Mouse (Mus musculus): Measurements from ENCODE around the gene Tspan33. TPM values are rescaled to one million over a fixed set of nuclear protein-coding genes. Genes with fewer than 3 reads are reported as not detected.

Gene Tspan33
- polyA plus RNA-seq, 1 experiment from 2014 or later: 18.5 TPM

DNA sequence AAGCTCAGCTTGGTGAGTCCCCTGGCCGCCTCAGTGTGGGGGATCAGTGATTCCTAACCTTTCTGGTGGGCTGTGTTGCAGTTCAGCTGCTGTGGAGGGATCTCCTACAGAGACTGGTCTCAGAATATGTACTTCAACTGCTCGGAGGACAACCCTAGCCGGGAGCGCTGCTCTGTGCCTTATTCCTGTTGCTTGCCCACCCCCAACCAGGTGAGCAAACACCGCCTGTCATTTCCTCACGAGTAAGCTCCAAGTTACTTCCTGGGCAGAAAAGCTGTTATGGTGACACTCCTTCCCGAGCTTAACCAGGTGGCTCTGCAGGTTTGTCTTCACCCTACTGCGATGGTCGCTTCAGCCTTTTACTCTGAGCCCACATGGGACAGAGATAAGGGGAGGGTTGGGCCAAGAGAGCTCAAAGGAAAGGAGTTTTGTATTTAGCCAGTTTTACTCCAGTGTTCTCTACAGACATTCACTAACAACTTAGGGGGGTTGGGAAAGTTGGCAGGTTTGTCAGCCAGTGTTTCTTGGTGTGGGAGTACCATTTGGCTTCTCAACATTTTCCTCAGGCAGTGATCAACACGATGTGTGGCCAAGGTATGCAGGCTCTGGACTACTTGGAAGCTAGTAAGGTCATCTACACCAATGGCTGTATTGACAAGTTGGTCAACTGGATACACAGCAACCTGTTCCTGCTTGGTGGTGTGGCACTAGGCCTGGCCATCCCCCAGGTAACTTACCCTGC, 22.8 kb downstream of the Tspan33 start:
- H3K4me1 ChIP-seq (ENCODE audit: insufficient read depth, low read length): peaks cover 20% of the 10 kb centered on the region
- no peaks in the 10 kb centered on the region for H3K36me3 ChIP-seq (ENCODE audit: insufficient read depth, low read length)
- H3K27me3 ChIP-seq (ENCODE audit: insufficient read depth, low read length): no peaks in the 10 kb centered on the region
- 69% methylated on average over 10 of the region's 10 CpGs for WGBS
- no peaks in the 10 kb centered on the region for H3K9me3 ChIP-seq (ENCODE audit: low read length)
- H3K27ac ChIP-seq (ENCODE audit: low read length): no peak overlapping the region
- no peak for ATAC-seq (ENCODE audit: low FRiP score, low TSS enrichment)
- no peak overlapping the region for H3K4me3 ChIP-seq (ENCODE audit: low read length)
- H3K4me2 ChIP-seq (replicated peaks; ENCODE audit: low read depth, low read length): no peak overlapping the region
- H3K9ac ChIP-seq (replicated peaks; ENCODE audit: low read length): no peak overlapping the region

DNA sequence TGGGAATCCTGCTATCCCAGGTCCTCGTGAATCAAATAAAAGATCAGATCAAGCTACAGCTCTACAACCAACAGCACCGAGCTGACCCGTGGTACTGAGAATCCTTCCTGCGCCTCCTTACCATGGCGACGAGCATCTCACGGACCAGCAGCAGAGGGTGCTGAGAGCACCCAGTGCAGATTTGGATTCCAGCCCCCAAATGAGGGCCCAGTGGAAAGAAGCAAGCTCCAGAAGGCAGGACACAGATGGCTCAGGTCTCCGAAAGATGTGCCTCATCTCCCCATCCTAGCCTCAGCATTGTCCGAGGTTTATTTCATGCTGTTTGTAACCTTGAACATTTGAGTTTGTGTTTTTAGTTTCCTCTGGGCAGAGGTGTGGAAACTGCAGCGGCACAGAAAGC, 23.5 kb downstream of the Tspan33 start:
- 61% methylated on average over 10 of the region's 10 CpGs for WGBS
- no peak overlapping the region for H3K4me2 ChIP-seq (replicated peaks; ENCODE audit: low read depth, low read length)
- H3K9ac ChIP-seq (replicated peaks; ENCODE audit: low read length): no peak overlapping the region

GRCm38 (mm10) chr6:29717952-29718521, 24.0 kb downstream of the Tspan33 start:
- WGBS: 15% methylated on average over 14 of the region's 14 CpGs
- no peaks in the 10 kb centered on the region for H3K9me3 ChIP-seq (ENCODE audit: low read length)
- peak; percentile 57; the same call in 1 of the 2 replicates for ATAC-seq (ENCODE audit: low FRiP score, low TSS enrichment)
- H3K27me3 ChIP-seq (ENCODE audit: insufficient read depth, low read length): no peaks in the 10 kb centered on the region
- H3K36me3 ChIP-seq (ENCODE audit: insufficient read depth, low read length): no peaks in the 10 kb centered on the region
- H3K4me3 ChIP-seq (ENCODE audit: low read length): no peak overlapping the region
- peaks cover 20% of the 10 kb centered on the region for H3K4me1 ChIP-seq (ENCODE audit: insufficient read depth, low read length)
- H3K27ac ChIP-seq (ENCODE audit: low read length): no peak overlapping the region
- no peak overlapping the region for H3K9ac ChIP-seq (replicated peaks; ENCODE audit: low read length)
- H3K4me2 ChIP-seq (replicated peaks; ENCODE audit: low read depth, low read length): peak overlapping the region; percentile 26

More for the DNA sequence above, 23.5 kb downstream of the Tspan33 start:
- H3K9me3 ChIP-seq (ENCODE audit: low read length): no peaks in the 10 kb centered on the region
- ATAC-seq (ENCODE audit: low FRiP score, low TSS enrichment): no peak
- no peak overlapping the region for H3K4me3 ChIP-seq (ENCODE audit: low read length)
- H3K27me3 ChIP-seq (ENCODE audit: insufficient read depth, low read length): no peaks in the 10 kb centered on the region
- H3K27ac ChIP-seq (ENCODE audit: low read length): no peak overlapping the region
- H3K36me3 ChIP-seq (ENCODE audit: insufficient read depth, low read length): no peaks in the 10 kb centered on the region
- peaks cover 20% of the 10 kb centered on the region for H3K4me1 ChIP-seq (ENCODE audit: insufficient read depth, low read length)

- Histone ChIP-seq H3K9ac (replicated peaks; ENCODE audit: low read length) (peak overlapping the region; percentile 62), H3K4me3 (ENCODE audit: low read length) (peak overlapping the region; percentile 45), H3K27me3 (ENCODE audit: insufficient read depth, low read length) (no peaks in the 10 kb centered on the region), H3K27ac (ENCODE audit: low read length) (peak overlapping the region; percentile 48; the same call in 1 of the 2 replicates), H3K9me3 (ENCODE audit: low read length) (no peaks in the 10 kb centered on the region), H3K4me1 (ENCODE audit: insufficient read depth, low read length) (peaks cover 20% of the 10 kb centered on the region), H3K36me3 (ENCODE audit: insufficient read depth, low read length) (no peaks in the 10 kb centered on the region), H3K4me2 (replicated peaks; ENCODE audit: low read depth, low read length) (peak overlapping the region; percentile 64)
- WGBS: 3% methylated on average over 15 of the region's 15 CpGs
- ATAC-seq (ENCODE audit: low FRiP score, low TSS enrichment): peak; percentile 80
Observed at GRCm38 (mm10) chr6:29718894-29719329, 24.9 kb downstream of the Tspan33 start.

DNA sequence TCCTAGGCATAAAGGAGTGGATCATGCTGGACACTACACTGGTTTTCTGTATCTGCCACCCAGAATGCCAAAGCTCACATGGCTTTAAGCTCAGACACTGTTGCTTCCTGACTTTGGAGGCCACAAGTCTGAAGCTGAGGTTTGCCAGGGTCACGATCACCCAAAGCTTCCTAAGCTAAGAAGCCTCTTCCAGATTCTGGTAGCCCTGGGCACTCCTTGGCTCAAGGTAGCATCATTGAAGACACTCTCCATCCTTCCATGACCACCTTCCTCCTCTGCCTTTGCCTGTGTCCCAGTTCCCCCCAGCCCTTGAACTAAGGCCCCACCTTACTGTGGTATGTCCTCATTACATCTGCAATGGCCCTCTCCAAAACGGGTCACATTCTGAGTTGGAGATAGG, 27.9 kb downstream of the Tspan33 start:
- 70% methylated on average over 2 of the region's 2 CpGs for WGBS

GRCm38 (mm10) chr6:29726576-29727200, 32.7 kb downstream of the Tspan33 start:
- 58% methylated on average over 1 of the region's 1 CpGs for WGBS

More for the DNA sequence above, 27.9 kb downstream of the Tspan33 start:
- no peak overlapping the region for H3K4me3 ChIP-seq (ENCODE audit: low read length)
- no peak overlapping the region for H3K9ac ChIP-seq (replicated peaks; ENCODE audit: low read length)
- ATAC-seq (ENCODE audit: low FRiP score, low TSS enrichment): no peak
- H3K9me3 ChIP-seq (ENCODE audit: low read length): no peaks in the 10 kb centered on the region
- H3K27me3 ChIP-seq (ENCODE audit: insufficient read depth, low read length): no peaks in the 10 kb centered on the region
- H3K4me2 ChIP-seq (replicated peaks; ENCODE audit: low read depth, low read length): no peak overlapping the region
- peaks cover 20% of the 10 kb centered on the region for H3K4me1 ChIP-seq (ENCODE audit: insufficient read depth, low read length)
- H3K27ac ChIP-seq (ENCODE audit: low read length): no peak overlapping the region
- H3K36me3 ChIP-seq (ENCODE audit: insufficient read depth, low read length): no peaks in the 10 kb centered on the region

DNA sequence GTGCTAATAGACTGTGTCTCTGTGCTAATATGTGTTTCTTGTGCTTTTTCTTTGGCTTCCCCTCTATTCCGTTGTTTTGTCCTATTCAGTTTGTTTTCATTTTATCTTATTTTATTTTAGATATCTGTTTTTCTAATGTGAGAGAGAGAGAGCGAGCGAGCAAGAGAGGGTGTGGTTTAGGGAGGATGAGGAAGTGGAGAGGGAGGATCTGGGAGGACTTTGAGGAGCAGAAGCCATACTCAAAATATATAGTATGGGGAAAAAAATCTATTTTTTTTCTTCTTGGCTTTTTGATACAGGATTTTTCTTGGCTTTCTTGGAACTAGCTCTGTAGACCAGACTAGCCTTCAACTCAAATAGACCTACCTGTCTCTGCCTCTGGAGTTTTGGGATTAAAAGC, 34.0 kb downstream of the Tspan33 start:
- no peaks in the 10 kb centered on the region for H3K36me3 ChIP-seq (ENCODE audit: insufficient read depth, low read length)
- no peaks in the 10 kb centered on the region for H3K9me3 ChIP-seq (ENCODE audit: low read length)
- H3K27me3 ChIP-seq (ENCODE audit: insufficient read depth, low read length): no peaks in the 10 kb centered on the region
- no peaks in the 10 kb centered on the region for H3K4me1 ChIP-seq (ENCODE audit: insufficient read depth, low read length)
- no peak overlapping the region for H3K4me2 ChIP-seq (replicated peaks; ENCODE audit: low read depth, low read length)
- WGBS: 68% methylated on average over 3 of the region's 3 CpGs
- H3K4me3 ChIP-seq (ENCODE audit: low read length): no peak overlapping the region
- H3K27ac ChIP-seq (ENCODE audit: low read length): no peak overlapping the region
- ATAC-seq (ENCODE audit: low FRiP score, low TSS enrichment): no peak
- no peak overlapping the region for H3K9ac ChIP-seq (replicated peaks; ENCODE audit: low read length)

More at GRCm38 (mm10) chr6:29726576-29727200, 32.7 kb downstream of the Tspan33 start:
- Histone ChIP-seq H3K4me2 (replicated peaks; ENCODE audit: low read depth, low read length) (no peak overlapping the region), H3K9ac (replicated peaks; ENCODE audit: low read length) (no peak overlapping the region), H3K9me3 (ENCODE audit: low read length) (no peaks in the 10 kb centered on the region), H3K4me1 (ENCODE audit: insufficient read depth, low read length) (no peaks in the 10 kb centered on the region), H3K36me3 (ENCODE audit: insufficient read depth, low read length) (no peaks in the 10 kb centered on the region), H3K27ac (ENCODE audit: low read length) (no peak overlapping the region), H3K4me3 (ENCODE audit: low read length) (no peak overlapping the region), H3K27me3 (ENCODE audit: insufficient read depth, low read length) (no peaks in the 10 kb centered on the region)
- ATAC-seq (ENCODE audit: low FRiP score, low TSS enrichment): no peak

GRCm38 (mm10) chr6:29729491-29729890, 35.5 kb downstream of the Tspan33 start:
- Histone ChIP-seq H3K9ac (replicated peaks; ENCODE audit: low read length) (no peak overlapping the region), H3K4me1 (ENCODE audit: insufficient read depth, low read length) (peaks cover 3% of the 10 kb centered on the region; the same call in 1 of the 2 replicates), H3K27me3 (ENCODE audit: insufficient read depth, low read length) (no peaks in the 10 kb centered on the region), H3K36me3 (ENCODE audit: insufficient read depth, low read length) (no peaks in the 10 kb centered on the region), H3K9me3 (ENCODE audit: low read length) (no peaks in the 10 kb centered on the region), H3K4me3 (ENCODE audit: low read length) (no peak overlapping the region), H3K4me2 (replicated peaks; ENCODE audit: low read depth, low read length) (no peak overlapping the region), H3K27ac (ENCODE audit: low read length) (no peak overlapping the region)
- 24% methylated on average over 1 of the region's 1 CpGs for WGBS
- ATAC-seq (ENCODE audit: low FRiP score, low TSS enrichment): no peak

DNA sequence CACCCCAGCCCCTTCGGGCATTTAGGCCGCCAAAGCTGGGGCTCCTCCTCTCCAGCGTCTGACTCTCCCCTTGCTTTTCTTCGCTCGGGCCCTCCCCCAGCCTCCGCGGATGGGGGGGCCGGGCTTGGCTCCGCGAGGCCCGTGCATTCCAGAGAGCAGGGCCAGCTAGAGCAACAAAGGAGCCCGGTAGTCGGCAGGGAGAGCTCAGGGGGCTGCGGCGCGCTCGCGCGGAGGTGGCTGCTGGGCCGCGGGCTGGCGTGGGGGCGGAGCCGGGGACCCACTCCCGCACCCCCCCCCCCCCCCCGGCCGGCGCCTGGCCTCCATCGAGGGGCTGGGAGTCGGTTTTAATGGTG, 41.3 kb downstream of the Tspan33 start, which contains the start of gene Smo:
Gene Smo (plus strand): TSS at position 168 of the 353 bp plus-strand sequence.
- under 1% methylated on average over 25 of the region's 30 CpGs for WGBS

More for the DNA sequence above, 41.3 kb downstream of the Tspan33 start, which contains the start of gene Smo:
- no peaks in the 10 kb centered on the region for H3K9me3 ChIP-seq (ENCODE audit: low read length)
- H3K4me2 ChIP-seq (replicated peaks; ENCODE audit: low read depth, low read length): peak within 1 kb of the TSS; percentile 89
- ATAC-seq (ENCODE audit: low FRiP score, low TSS enrichment): peak; percentile 98
- H3K4me3 ChIP-seq (ENCODE audit: low read length): peak within 1 kb of the TSS; percentile 92
- H3K27ac ChIP-seq (ENCODE audit: low read length): peak within 1 kb of the TSS; percentile 99
- H3K36me3 ChIP-seq (ENCODE audit: insufficient read depth, low read length): 0 out of 2 replicates have a peak, but pooled peaks cover 6% of the 10 kb centered on the region
- peaks cover 28% of the 10 kb centered on the region for H3K4me1 ChIP-seq (ENCODE audit: insufficient read depth, low read length)
- H3K9ac ChIP-seq (replicated peaks; ENCODE audit: low read length): peak within 1 kb of the TSS; percentile 99
- H3K27me3 ChIP-seq (ENCODE audit: insufficient read depth, low read length): no peaks in the 10 kb centered on the region

Measured in kidney, embryonic 16.5 days (tissue).